Mouse (Mus musculus) liver, embryonic 16.5 days (tissue): ENCODE data around the gene Lsmem1. TPM values are rescaled to one million over a fixed set of nuclear protein-coding genes. Genes with fewer than 3 reads are reported as not detected.

Experiments used
- ATAC-seq: fragments of 200-750 bp; cut with Nextera tagmentation; 2 replicates; pipeline ENCODE4 v1.8.0; 2017; ENCODE audit warnings: low read depth, mild to moderate bottlenecking, moderate number of reproducible peaks, moderate library complexity
- H3K27ac ChIP-seq: fragments of 300-500 bp; sonication (generic); 2 replicates; pipeline ENCODE4 v1.5.1; 2014; ENCODE audit warnings: mild to moderate bottlenecking, low read length
- H3K27me3 ChIP-seq: fragments of 300-500 bp; sonication (generic); 2 replicates; pipeline ENCODE4 v1.6.1; 2014; ENCODE audit warnings: low read depth, low read length, mixed read lengths; ENCODE audit not compliant: control insufficient read depth, insufficient read depth
- H3K36me3 ChIP-seq: fragments of 300-500 bp; sonication (generic); 2 replicates; pipeline ENCODE4 v1.6.1; 2014; ENCODE audit warnings: mild to moderate bottlenecking; ENCODE audit not compliant: control insufficient read depth, insufficient read depth
- H3K4me1 ChIP-seq: fragments of 300-500 bp; sonication (generic); 2 replicates; pipeline ENCODE4 v1.6.1; 2014; ENCODE audit warnings: low read depth, low read length, mixed read lengths; ENCODE audit not compliant: control insufficient read depth
- H3K4me2 ChIP-seq: fragments of 300-500 bp; sonication (generic); 2 replicates; pipeline ENCODE4 v1.6.1; 2014; ENCODE audit warnings: low read depth, low read length, mixed read lengths
- H3K4me3 ChIP-seq: fragments of 300-500 bp; sonication (generic); 2 replicates; pipeline ENCODE4 v1.5.1; 2014; ENCODE audit warnings: low read depth, mild to moderate bottlenecking, low read length
- H3K9ac ChIP-seq: fragments of 300-500 bp; sonication (generic); 2 replicates; pipeline ENCODE4 v1.6.1; 2014; ENCODE audit warnings: low read depth, low read length
- H3K9me3 ChIP-seq: fragments of 300-500 bp; sonication (generic); replicated peaks from 2 replicates; pipeline ENCODE4 v1.6.1; 2016; ENCODE audit warnings: low read length; ENCODE audit not compliant: control insufficient read depth
- WGBS: fragments of 180-500 bp; shearing (Covaris S2); extraction: QIAGEN DNeasy Blood & Tissue Kit; methylation state at CpG from one replicate; pipeline ENCODE4 v1.1.7; 2014; ENCODE audit not compliant: insufficient replicate concordance; 5-methylcytosine and 5-hydroxymethylcytosine counted together
- polyA plus RNA-seq: library from polyadenylated mRNA; unstranded; fragments of >200 nt; fragmentation: Nextera tagmentation; extraction: Ambion mirVana; gene quantifications from 2 replicates; pipeline ENCODE4 v1.2.1, GENCODE M21; 2015

Gene Lsmem1
- polyA plus RNA-seq, 1 experiment from 2014 or later: 0.12 TPM

GRCm38 (mm10) chr12:40220001-40220570 lies 20.8 kb upstream of the Lsmem1 start:
- Histone ChIP-seq H3K36me3 (peaks cover 13% of the 10 kb centered on the region), H3K27me3 (no peaks in the 10 kb centered on the region), H3K4me2 (peak overlapping the region; percentile 87; the same call in 1 of the 2 replicates), H3K27ac (no peak overlapping the region), H3K9ac (no peak overlapping the region), H3K4me3 (peak overlapping the region; percentile 15; the same call in 1 of the 2 replicates), H3K9me3 (no peaks in the 10 kb centered on the region), H3K4me1 (peaks cover 13% of the 10 kb centered on the region)
- ATAC-seq: no peak
- 41% methylated on average over 3 of the region's 3 CpGs for WGBS

DNA sequence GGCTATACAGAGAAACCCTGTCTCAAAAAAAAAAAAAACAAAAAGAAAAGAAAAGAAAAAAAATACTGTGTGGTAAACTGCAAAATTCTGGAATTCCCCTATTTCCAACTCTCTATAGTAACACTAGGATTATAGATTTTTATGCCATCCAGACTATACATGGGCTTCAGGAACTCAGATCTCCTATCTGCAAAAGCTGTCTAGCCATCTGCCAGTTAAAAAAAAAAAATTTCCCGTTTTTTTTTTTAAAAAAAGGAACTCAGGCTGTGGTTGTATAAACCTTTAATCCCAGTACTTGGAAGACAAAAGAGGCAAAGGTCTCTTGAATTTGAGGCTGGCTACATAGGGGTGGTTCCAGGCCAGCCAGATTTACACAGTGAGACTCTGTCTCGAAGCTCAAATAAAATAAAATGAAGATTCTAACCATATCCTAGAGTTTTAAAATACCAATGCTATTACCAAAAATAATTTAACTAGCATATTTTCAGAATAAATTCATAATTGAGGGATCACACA lies 19.2 kb upstream of the Lsmem1 start:
- Histone ChIP-seq H3K9ac (no peak overlapping the region), H3K27me3 (no peaks in the 10 kb centered on the region), H3K36me3 (peaks cover 29% of the 10 kb centered on the region), H3K4me2 (no peak overlapping the region), H3K4me1 (peaks cover 10% of the 10 kb centered on the region), H3K9me3 (no peaks in the 10 kb centered on the region), H3K27ac (no peak overlapping the region), H3K4me3 (no peak overlapping the region)
- 46% methylated on average over 2 of the region's 2 CpGs for WGBS
- ATAC-seq: no peak

DNA sequence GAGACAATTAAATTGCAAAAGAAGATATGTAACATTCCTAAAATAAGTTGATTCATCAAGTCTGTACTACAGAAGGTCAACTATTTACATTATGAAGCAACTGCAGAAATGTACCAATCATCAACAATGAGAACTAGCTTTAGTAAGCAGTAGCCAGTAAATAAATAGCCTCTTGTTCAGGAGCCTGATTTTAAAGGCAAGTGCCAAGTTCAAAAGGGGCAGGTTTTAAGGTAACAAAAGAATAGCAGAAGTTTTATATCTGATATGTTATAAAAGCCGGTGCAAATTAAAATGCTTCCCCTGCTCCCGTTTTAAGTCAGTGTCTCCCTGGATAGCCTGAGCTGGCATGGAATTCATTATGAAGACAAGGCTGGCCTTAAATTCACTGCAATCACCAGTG lies 18.5 kb upstream of the Lsmem1 start:
- H3K27ac ChIP-seq: no peak overlapping the region
- H3K4me2 ChIP-seq: no peak overlapping the region
- H3K27me3 ChIP-seq: no peaks in the 10 kb centered on the region
- peaks cover 8% of the 10 kb centered on the region for H3K4me1 ChIP-seq
- H3K4me3 ChIP-seq: no peak overlapping the region
- H3K36me3 ChIP-seq: peaks cover 35% of the 10 kb centered on the region
- H3K9ac ChIP-seq: no peak overlapping the region
- no peaks in the 10 kb centered on the region for H3K9me3 ChIP-seq
- no peak for ATAC-seq
- 83% methylated on average over 2 of the region's 2 CpGs for WGBS

DNA sequence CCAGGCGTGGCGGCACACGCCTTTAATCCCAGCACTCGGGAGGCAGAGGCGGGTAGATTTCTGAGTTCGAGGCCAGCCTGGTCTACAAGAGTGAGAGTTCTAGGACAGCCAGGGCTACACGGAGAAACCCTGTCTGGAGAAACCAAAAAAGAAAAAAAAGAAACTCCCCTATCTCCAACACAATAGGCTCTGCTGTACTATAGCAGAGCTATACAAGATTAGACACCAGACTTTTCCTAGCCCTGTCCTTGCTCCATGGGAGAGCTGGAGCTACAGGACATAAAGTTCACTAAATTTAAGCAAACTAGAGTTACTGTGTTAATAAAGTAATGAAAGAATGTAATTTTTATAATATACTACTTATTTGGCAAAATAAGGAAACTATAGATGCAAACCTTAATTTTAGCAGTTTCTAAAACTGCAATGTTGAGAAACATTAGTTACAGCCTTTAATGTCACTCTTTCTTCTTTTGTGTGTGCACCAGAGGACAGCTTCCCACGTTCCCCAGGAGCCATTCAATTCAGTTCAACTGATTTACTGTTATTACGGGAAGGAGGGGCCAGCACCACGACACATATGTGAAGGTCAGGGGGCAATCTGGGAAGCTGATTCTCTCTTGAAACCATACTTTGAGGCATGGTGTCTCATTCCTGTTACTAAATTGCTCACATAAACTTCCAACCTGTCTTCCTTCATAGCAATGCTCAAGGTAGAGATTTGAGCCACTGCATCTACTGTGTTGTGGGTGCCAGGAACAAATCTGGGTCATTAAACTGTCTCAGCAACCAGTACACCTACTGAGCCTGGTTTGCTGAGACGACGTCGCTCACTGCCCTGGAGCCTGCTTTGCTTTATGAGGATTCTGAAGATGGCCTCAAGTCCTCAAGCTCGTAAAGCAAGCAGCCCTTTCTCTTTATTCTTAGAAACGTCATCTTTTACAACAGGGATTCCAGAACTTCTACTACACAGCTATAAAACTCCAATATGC lies 15.9 kb upstream of the Lsmem1 start:
- Histone ChIP-seq H3K4me1 (peaks cover 1% of the 10 kb centered on the region), H3K27ac (no peak overlapping the region), H3K27me3 (no peaks in the 10 kb centered on the region), H3K9ac (no peak overlapping the region), H3K9me3 (no peaks in the 10 kb centered on the region), H3K36me3 (peaks cover 54% of the 10 kb centered on the region), H3K4me2 (no peak overlapping the region), H3K4me3 (no peak overlapping the region)
- ATAC-seq: no peak
- WGBS: 87% methylated on average over 15 of the region's 15 CpGs

DNA sequence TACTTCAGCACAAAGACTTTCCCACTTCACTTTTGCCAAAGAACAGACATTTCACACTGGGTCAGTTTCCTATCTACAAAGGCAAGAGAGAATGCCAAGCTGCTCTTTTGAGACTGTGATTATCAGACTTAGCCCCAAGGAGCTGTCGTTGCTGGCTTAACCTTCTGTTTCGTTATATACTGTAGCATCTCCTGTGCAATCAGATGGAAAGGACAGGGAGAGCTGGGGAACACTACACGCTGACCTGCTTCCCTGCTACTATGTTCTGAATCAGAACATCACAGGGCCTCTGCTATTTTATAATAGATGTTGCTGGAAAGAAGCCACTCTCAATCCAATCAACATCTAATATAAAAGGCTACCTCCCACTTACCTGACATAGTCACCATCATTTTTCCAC lies 9.8 kb upstream of the Lsmem1 start:
- peaks cover 58% of the 10 kb centered on the region for H3K36me3 ChIP-seq
- H3K9me3 ChIP-seq: no peaks in the 10 kb centered on the region
- H3K4me3 ChIP-seq: no peak overlapping the region
- H3K4me1 ChIP-seq: no peaks in the 10 kb centered on the region
- no peak overlapping the region for H3K9ac ChIP-seq
- H3K27ac ChIP-seq: no peak overlapping the region
- ATAC-seq: no peak
- H3K4me2 ChIP-seq: no peak overlapping the region
- WGBS: 72% methylated on average over 3 of the region's 3 CpGs
- no peaks in the 10 kb centered on the region for H3K27me3 ChIP-seq

GRCm38 (mm10) chr12:40207909-40208308 lies 8.6 kb upstream of the Lsmem1 start:
- Histone ChIP-seq H3K4me1 (no peaks in the 10 kb centered on the region), H3K36me3 (peaks cover 53% of the 10 kb centered on the region), H3K9ac (no peak overlapping the region), H3K9me3 (no peaks in the 10 kb centered on the region), H3K4me3 (no peak overlapping the region), H3K27me3 (no peaks in the 10 kb centered on the region), H3K27ac (no peak overlapping the region), H3K4me2 (no peak overlapping the region)
- 86% methylated on average over 4 of the region's 4 CpGs for WGBS
- no peak for ATAC-seq

- ATAC-seq: no peak
- Histone ChIP-seq H3K4me2 (no peak overlapping the region), H3K4me3 (no peak overlapping the region), H3K4me1 (no peaks in the 10 kb centered on the region), H3K27me3 (no peaks in the 10 kb centered on the region), H3K27ac (no peak overlapping the region), H3K9me3 (no peaks in the 10 kb centered on the region), H3K9ac (no peak overlapping the region), H3K36me3 (peaks cover 29% of the 10 kb centered on the region)
- 79% methylated on average over 7 of the region's 7 CpGs for WGBS
Measured at GRCm38 (mm10) chr12:40202161-40203035, 3.1 kb upstream of the Lsmem1 start.

DNA sequence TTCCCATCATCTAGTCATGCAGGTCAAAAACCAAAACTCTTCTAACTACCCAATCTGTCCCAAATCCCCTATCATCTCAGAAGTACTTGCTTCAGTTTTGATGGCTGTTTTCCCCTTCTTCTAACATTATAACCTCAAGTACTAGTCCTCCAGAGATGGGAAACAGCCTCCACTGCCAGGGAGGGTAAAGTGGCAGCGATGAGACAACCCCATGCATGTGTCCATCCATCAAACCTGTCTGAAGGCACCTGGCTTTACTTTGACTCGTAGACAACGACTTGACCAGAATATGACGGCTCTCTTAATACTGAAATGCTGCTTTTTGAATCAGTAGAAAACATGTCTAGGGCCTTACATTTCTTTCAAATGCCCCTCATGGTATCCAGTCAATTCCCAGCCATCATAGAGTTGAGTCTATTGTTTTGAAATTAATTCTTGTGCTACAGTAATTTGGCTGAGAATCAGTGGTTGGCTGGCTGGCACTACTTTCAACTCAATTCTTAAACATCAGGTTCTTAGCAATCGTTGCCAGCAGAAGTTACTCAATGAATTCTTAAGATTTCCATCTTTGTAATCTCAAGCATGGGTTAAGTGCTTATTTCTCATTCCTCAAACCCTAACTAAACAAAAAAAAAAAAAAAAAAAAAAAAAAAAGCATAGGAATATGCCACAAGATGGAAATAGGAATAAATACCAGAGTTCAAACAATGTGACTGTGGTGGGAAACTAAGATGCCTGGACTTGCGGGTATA lies 1.4 kb upstream of the Lsmem1 start:
- no peaks in the 10 kb centered on the region for H3K9me3 ChIP-seq
- no peak overlapping the region for H3K4me3 ChIP-seq
- no peak overlapping the region for H3K27ac ChIP-seq
- peaks cover 19% of the 10 kb centered on the region for H3K36me3 ChIP-seq
- no peak for ATAC-seq
- no peak overlapping the region for H3K9ac ChIP-seq
- H3K4me1 ChIP-seq: no peaks in the 10 kb centered on the region
- no peaks in the 10 kb centered on the region for H3K27me3 ChIP-seq
- WGBS: 75% methylated on average over 6 of the region's 6 CpGs
- no peak overlapping the region for H3K4me2 ChIP-seq
